8 mouse cellular contexts compared by ENCODE assay signal in genomic region chr12:84450351-84450717, GRCm38 (mm10). TPM values are rescaled to one million over a fixed set of nuclear protein-coding genes. Genes with fewer than 3 reads are reported as not detected.
DNase-seq lines count a peak whose midpoint lies in the region; ATAC-seq lines count a peak whose summit lies in the region.

No protein-coding gene starts in this region.

- peak overlapping the region; percentile 79 for H3K4me3 ChIP-seq in intestine, embryonic 16.5 days (ENCODE audit: low read length)
- H3K4me3 ChIP-seq in lung, embryonic 15.5 days, result peak overlapping the region; percentile 78
- peak overlapping the region; percentile 71 for H3K4me3 ChIP-seq in stomach, embryonic 15.5 days (replicated peaks)

- DNase-seq in adrenal gland, postnatal 36 days, result peak; percentile 45 to 54
- DNase-seq in adrenal gland, adult 2 months, result no peak
- DNase-seq in urinary bladder, postnatal 36 days (ENCODE audit: low spot score in 2 of 2), result peak; percentile 22 to 60
- DNase-seq in urinary bladder, postnatal 25 days (ENCODE audit: low spot score), result no peak
- DNase-seq in thymus, postnatal 36 days, result no peak

- peak overlapping the region; percentile 96 for H3K4me2 ChIP-seq in intestine, embryonic 16.5 days (ENCODE audit: low read depth, low read length)
- peak overlapping the region; percentile 95 for H3K4me2 ChIP-seq in lung, embryonic 15.5 days
- H3K4me2 ChIP-seq in stomach, embryonic 15.5 days, result peak overlapping the region; percentile 90

- H3K9me3 ChIP-seq in intestine, embryonic 16.5 days (ENCODE audit: control insufficient read depth, low read length), result no peaks in the 10 kb centered on the region
- H3K9me3 ChIP-seq in lung, embryonic 15.5 days, result no peaks in the 10 kb centered on the region
- no peaks in the 10 kb centered on the region for H3K9me3 ChIP-seq in stomach, embryonic 15.5 days

- peak overlapping the region; percentile 76 for H3K9ac ChIP-seq in intestine, embryonic 16.5 days (ENCODE audit: low read depth, low read length)
- peak overlapping the region; percentile 66 for H3K9ac ChIP-seq in lung, embryonic 15.5 days
- H3K9ac ChIP-seq in stomach, embryonic 15.5 days, result peak overlapping the region; percentile 56

- H3K27me3 ChIP-seq in intestine, embryonic 16.5 days (replicated peaks; ENCODE audit: control insufficient read depth, insufficient read depth, low read length), result no peaks in the 10 kb centered on the region
- no peaks in the 10 kb centered on the region; the same call in 1 of the 2 replicates for H3K27me3 ChIP-seq in lung, embryonic 15.5 days
- no peaks in the 10 kb centered on the region for H3K27me3 ChIP-seq in stomach, embryonic 15.5 days (replicated peaks)

- peak overlapping the region; percentile 35 for H3K27ac ChIP-seq in intestine, embryonic 16.5 days (ENCODE audit: low read length)
- peak overlapping the region; percentile 81 for H3K27ac ChIP-seq in lung, embryonic 15.5 days
- peak overlapping the region; percentile 78 for H3K27ac ChIP-seq in stomach, embryonic 15.5 days

- WGBS in intestine, embryonic 16.5 days, result 0% methylated on average over 6 of the region's 6 CpGs
- 1% methylated on average over 6 of the region's 6 CpGs for WGBS in lung, embryonic 15.5 days
- 0% methylated on average over 6 of the region's 6 CpGs for WGBS in stomach, embryonic 15.5 days

- H3K36me3 ChIP-seq in intestine, embryonic 16.5 days (ENCODE audit: control insufficient read depth, insufficient read depth, low read length), result no peaks in the 10 kb centered on the region
- H3K36me3 ChIP-seq in lung, embryonic 15.5 days, result no peaks in the 10 kb centered on the region
- H3K36me3 ChIP-seq in stomach, embryonic 15.5 days, result no peaks in the 10 kb centered on the region

- peaks cover 8% of the 10 kb centered on the region for H3K4me1 ChIP-seq in intestine, embryonic 16.5 days (ENCODE audit: control insufficient read depth, insufficient read depth, low read length)
- peaks cover 21% of the 10 kb centered on the region for H3K4me1 ChIP-seq in lung, embryonic 15.5 days
- peaks cover 11% of the 10 kb centered on the region for H3K4me1 ChIP-seq in stomach, embryonic 15.5 days

- no peak; the same call in 1 of the 2 replicates for ATAC-seq in intestine, embryonic 16.5 days
- no peak for ATAC-seq in lung, embryonic 15.5 days (ENCODE audit: borderline replicate concordance, extremely low read depth, low FRiP score, low TSS enrichment)
- no peak for ATAC-seq in stomach, embryonic 15.5 days (ENCODE audit: insufficient read depth, low FRiP score, low read depth)

RNA-seq across cellular contexts. Expression of gene Aldh6a1, which starts 0.5 kb away (rescaled TPM):
- 100 to 1,000 TPM; 178 to 227 TPM for total RNA-seq in adrenal gland, postnatal 36 days (2021)
- 100 to 1,000 TPM; 211 to 272 TPM for total RNA-seq in adrenal gland, adult 2 months (2021)
- polyA plus RNA-seq in adrenal gland, adult 2 months (2012; rRNA removed), result 21.7 and 22.0 TPM in 2 replicates
- 34.9 and 36.5 TPM in 2 replicates for polyA plus RNA-seq in intestine, embryonic 16.5 days (2015; fragmentation: Nextera tagmentation; extraction: Ambion mirVana)
- 39.1 and 40.5 TPM in 2 replicates for polyA plus RNA-seq in lung, embryonic 15.5 days (2015; fragmentation: Nextera tagmentation; extraction: Ambion mirVana)
- 35.4 and 39.3 TPM in 2 replicates for polyA plus RNA-seq in stomach, embryonic 15.5 days (2015; fragmentation: Nextera tagmentation; extraction: Ambion mirVana)

RNA-seq across cellular contexts. Expression of gene Lin52, which starts 0.9 kb away (rescaled TPM):
- total RNA-seq in adrenal gland, postnatal 36 days (2021), result 10 to 100 TPM; 13.7 to 15.6 TPM
- 10 to 100 TPM; 16.2 to 19.7 TPM for total RNA-seq in adrenal gland, adult 2 months (2021)
- polyA plus RNA-seq in adrenal gland, adult 2 months (2012; rRNA removed), result 5.0 and 6.9 TPM in 2 replicates
- polyA plus RNA-seq in intestine, embryonic 16.5 days (2015; fragmentation: Nextera tagmentation; extraction: Ambion mirVana), result 13.9 and 14.7 TPM in 2 replicates
- polyA plus RNA-seq in lung, embryonic 15.5 days (2015; fragmentation: Nextera tagmentation; extraction: Ambion mirVana), result 21.6 and 22.2 TPM in 2 replicates
- polyA plus RNA-seq in stomach, embryonic 15.5 days (2015; fragmentation: Nextera tagmentation; extraction: Ambion mirVana), result 15.5 and 16.1 TPM in 2 replicates

RNA-seq across cellular contexts. Expression of gene Rnf113a2, which starts 33.3 kb away (rescaled TPM):
- total RNA-seq in adrenal gland, postnatal 36 days (2021), result 10 to 100 TPM; 17.9 to 19.4 TPM
- 10 to 100 TPM; 16.0 to 19.6 TPM for total RNA-seq in adrenal gland, adult 2 months (2021)
- polyA plus RNA-seq in adrenal gland, adult 2 months (2012; rRNA removed), result 0.73 and 0.86 TPM in 2 replicates
- polyA plus RNA-seq in intestine, embryonic 16.5 days (2015; fragmentation: Nextera tagmentation; extraction: Ambion mirVana), result 20.0 and 23.3 TPM in 2 replicates
- 24.2 and 24.6 TPM in 2 replicates for polyA plus RNA-seq in lung, embryonic 15.5 days (2015; fragmentation: Nextera tagmentation; extraction: Ambion mirVana)
- polyA plus RNA-seq in stomach, embryonic 15.5 days (2015; fragmentation: Nextera tagmentation; extraction: Ambion mirVana), result 26.2 and 26.7 TPM in 2 replicates

RNA-seq across cellular contexts. Expression of gene Bbof1, which starts 41.5 kb away (rescaled TPM):
- total RNA-seq in adrenal gland, postnatal 36 days (2021), result 1 to 10 TPM; 1.9 to 2.4 TPM
- 1 to 10 TPM; 2.7 to 3.4 TPM for total RNA-seq in adrenal gland, adult 2 months (2021)
- polyA plus RNA-seq in adrenal gland, adult 2 months (2012; rRNA removed), result not detected in 2 replicates
- 0.56 and 0.84 TPM in 2 replicates for polyA plus RNA-seq in intestine, embryonic 16.5 days (2015; fragmentation: Nextera tagmentation; extraction: Ambion mirVana)
- polyA plus RNA-seq in lung, embryonic 15.5 days (2015; fragmentation: Nextera tagmentation; extraction: Ambion mirVana), result 1.6 and 2.4 TPM in 2 replicates
- polyA plus RNA-seq in stomach, embryonic 15.5 days (2015; fragmentation: Nextera tagmentation; extraction: Ambion mirVana), result 1.4 and 1.5 TPM in 2 replicates

RNA-seq across cellular contexts. Expression of gene Entpd5, which starts 41.5 kb away (rescaled TPM):
- total RNA-seq in adrenal gland, postnatal 36 days (2021), result 100 to 1,000 TPM in 1 of 2 experiments, 10 to 100 TPM in 1; 99.3 to 172 TPM
- 100 to 1,000 TPM; 124 to 126 TPM for total RNA-seq in adrenal gland, adult 2 months (2021)
- polyA plus RNA-seq in adrenal gland, adult 2 months (2012; rRNA removed), result 11.9 and 14.8 TPM in 2 replicates
- 53.0 and 60.2 TPM in 2 replicates for polyA plus RNA-seq in intestine, embryonic 16.5 days (2015; fragmentation: Nextera tagmentation; extraction: Ambion mirVana)
- 18.3 and 19.0 TPM in 2 replicates for polyA plus RNA-seq in lung, embryonic 15.5 days (2015; fragmentation: Nextera tagmentation; extraction: Ambion mirVana)
- 19.2 and 22.2 TPM in 2 replicates for polyA plus RNA-seq in stomach, embryonic 15.5 days (2015; fragmentation: Nextera tagmentation; extraction: Ambion mirVana)

Comparison
In these comparisons a context has a peak if more than half of its experiments do, and no peak if none do; other contexts are left out.
1. DNase-seq: peak in adrenal gland, postnatal 36 days (2 of 2) and urinary bladder, postnatal 36 days (2 of 2); none in adrenal gland, adult 2 months (single experiment), urinary bladder, postnatal 25 days (single experiment) and thymus, postnatal 36 days (0 of 2).
2. RNA of gene Rnf113a2, which starts 33.3 kb away (polyA plus RNA-seq): 26.2 to 26.7 TPM in stomach, embryonic 15.5 days, 24.2 to 24.6 TPM in lung, embryonic 15.5 days and 20.0 to 23.3 TPM in intestine, embryonic 16.5 days; 0.73 to 0.86 TPM in adrenal gland, adult 2 months; every median in the first group is over 10 times any median in the second.
3. Peak in every context shown above with its lines, with median percentiles within 50 percentile points of each other: H3K27ac ChIP-seq, H3K4me2 ChIP-seq, H3K4me3 ChIP-seq and H3K9ac ChIP-seq.